Mouse (Mus musculus): Measurements from ENCODE around the gene Apba1. TPM values are rescaled to one million over a fixed set of nuclear protein-coding genes. Genes with fewer than 3 reads are reported as not detected.

Apba1 gene
- 100 to 1,000 TPM; 127 to 143 (median 133) TPM for total RNA-seq (2022)

DNA sequence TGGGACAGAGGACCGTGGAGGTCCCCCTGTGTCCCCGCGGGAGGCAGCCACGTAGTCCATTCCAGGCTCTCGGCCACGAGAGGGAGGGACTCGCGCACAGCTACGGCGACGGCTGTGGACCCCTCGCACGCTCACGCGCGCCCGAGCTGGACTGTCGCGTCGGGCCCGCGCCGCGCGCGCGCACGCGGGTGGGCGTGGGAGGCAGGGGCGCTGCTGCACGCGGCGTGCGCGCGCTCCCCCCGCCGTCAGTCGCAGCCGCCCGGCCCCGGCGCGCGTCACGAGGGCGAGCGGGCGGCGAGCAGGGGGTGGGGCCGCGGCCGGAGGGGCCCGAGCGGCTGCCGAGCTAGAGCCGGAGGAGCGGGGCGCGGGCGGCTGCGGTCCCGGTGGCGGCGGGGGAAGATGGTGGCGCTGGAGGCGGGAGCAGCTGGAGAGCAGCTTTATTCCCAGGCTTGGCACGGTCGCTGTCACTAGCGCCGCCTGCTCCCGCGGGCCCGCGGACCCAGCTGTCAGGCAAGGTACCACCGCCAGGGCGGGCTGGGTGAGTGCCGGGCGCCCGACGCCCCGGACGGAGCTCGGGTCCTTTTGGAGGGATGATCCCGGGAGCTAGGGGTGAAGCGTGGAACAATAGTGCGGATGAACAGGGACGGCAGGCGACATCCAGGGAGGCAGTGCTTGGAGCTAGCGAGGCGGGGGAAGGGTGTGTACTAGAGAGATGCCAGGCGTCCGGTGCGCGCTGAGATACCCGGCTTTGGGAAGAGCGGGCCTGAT, at the start of gene Apba1:
Apba1 (plus strand) TSS at position 334 of the 768 bp plus-strand sequence.
- peak; percentile 65 to 82 for DNase-seq (ENCODE audit: low spot score in 2 of 2)

DNA sequence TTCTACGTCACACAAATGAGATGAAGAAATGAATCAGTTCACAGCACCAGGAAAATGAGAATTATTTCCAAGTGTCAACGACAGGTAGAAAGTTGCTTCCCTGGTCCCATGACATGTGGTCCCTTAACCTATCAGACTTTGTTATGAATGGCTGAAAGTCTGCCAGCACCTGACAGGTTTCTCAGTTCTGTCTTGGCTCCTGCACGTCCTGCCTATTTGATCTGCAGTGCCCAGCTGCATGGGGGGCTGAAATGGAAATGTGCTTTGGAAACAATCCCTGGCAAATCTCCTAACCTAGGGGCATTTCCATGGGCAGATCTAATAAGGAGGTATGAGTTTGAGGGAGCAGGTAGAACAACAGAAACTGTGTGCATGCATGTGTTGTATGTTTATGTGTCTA, 12.2 kb upstream of the Apba1 start:
- no peak for DNase-seq (ENCODE audit: low spot score in 2 of 2)

DNA sequence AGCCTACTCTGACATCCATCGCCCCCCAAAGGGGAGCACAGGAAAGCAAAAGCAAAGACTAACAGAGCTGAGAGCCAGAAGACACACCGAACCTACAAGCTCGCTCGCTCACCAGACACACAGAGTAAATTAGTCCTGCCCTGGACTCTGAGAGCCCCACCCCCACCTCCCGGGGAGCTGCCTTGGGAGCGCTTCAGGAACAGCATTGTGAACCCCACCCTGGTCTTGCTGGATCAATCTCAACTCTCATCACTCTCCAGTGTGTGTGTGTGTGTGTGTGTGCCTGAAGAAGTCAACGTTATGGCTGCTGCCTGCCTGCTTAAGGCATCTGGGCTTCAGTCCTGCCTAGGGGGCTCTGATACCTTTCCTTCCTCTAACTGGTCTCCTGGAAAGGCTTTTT, 1.7 kb upstream of the Apba1 start:
- DNase-seq (ENCODE audit: low spot score in 2 of 2), result no peak

DNA sequence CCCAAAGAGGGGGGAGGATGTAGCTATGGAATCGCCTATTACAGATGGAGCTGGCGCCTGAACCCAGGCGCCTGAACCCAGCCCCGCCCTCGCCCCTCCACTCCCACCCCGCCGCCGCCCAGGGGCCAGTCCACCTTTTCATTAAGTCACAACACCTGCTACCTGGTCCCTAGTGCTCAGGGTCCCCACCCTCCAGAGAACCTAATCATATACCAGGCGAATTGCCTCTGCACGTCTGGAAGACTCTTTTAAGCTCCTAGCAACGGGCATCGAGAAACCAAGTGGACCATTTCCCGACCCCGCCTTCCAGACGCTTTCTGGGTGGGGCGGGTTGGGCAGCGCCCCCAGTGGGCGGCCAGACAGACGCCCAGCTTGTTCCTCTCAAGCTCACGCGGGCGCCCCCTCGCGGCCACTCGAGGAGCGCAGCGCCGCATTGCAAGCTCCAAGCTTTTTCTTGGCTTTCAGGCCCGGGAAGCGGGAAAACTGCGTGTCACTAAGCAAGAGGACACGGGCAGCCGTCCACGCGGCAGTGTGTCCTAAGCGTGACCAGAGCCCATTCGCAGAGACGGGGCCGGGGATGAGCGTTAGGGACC, 630 bp upstream of the Apba1 start:
- DNase-seq (ENCODE audit: low spot score in 2 of 2), result peak; percentile 92 to 97

DNA sequence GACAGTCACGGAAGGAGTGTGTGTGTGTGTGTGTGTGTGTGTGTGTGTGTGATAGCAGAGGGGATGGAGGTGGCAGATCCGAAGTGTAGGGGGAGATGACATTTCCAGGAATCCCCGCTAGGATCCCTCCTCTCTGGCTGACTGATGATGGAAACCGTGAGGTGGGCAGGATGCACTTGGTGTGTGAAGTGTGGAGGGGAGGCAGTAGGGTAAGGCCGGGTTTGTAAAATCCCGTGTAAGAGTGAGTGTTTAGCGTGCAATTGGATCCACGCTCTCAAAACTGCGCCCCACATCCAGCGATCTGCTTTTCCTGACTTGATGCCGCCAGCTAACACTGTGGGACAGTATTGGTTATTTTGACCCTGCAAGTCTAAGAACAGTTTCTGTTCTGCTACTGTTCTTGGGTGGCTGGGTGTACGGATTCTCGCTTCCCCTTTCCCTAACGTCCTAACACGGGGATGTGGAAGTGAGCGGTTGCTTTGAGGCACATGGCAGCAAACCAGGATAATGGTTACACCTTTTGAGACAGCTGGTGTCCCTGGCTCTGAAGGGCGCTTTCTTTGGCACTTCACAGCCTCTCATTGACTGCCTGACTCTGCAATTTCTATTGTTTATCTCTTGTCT, 747 bp downstream of the Apba1 start:
- DNase-seq (ENCODE audit: low spot score in 2 of 2), result peak; percentile 36 to 71

DNA sequence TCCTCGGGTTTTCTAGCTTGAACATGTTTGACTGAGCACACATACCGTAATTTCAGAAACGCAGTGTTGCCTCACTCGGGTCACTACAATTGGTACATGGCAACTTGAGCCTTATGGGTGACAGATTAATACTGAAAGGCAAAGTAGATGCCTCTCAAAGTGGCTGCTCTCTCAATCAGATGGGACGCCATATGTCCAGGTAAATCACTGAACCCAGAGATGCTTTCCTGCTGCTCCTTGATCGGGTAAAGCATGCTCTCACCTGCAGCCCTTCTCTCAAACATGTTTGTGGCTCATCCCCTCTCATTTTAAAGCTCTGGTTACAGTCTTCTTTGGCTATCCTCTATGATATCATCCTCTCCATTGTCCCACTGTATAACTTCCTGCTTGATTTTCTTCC, 4.7 kb downstream of the Apba1 start:
- DNase-seq (ENCODE audit: low spot score in 2 of 2), result no peak

DNA sequence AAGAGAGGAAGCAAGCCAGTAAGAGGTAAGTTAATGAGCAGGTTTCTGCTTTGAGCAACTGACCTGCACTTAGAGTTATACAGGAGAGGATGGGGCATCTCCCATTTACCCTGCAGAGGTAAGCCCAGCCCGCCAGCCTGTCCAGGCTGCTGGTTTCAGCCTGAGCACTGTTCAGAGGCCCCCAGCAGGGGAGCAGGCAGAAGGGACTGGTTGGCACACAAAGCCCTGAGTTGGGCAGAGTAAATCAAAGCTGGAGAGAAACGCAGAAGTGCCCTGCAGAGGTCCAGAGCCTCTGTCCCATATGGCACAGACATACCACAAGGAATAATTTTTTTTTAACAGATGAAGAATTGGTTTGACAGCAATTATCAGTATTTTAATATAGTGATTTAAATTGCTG, 5.4 kb downstream of the Apba1 start:
- no peak for DNase-seq (ENCODE audit: low spot score in 2 of 2)

DNA sequence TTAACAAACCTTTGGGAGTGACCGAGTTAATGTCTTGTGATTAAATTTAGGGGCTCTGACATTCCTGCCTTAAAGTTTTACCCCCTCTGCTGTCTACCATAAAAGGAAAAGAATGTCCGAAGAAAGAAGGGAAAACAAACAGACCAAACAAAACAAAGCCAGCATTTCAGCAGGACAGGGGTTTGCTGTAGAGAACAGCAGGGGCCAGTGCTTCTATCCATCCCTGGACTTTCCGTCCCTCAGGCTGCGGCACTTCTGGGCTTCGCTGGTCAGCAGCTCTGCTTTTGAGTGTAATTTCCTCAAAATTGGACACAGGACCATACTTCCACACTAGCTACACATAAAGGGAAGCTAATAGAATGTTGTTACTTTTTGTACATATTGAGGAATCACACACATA, 10.2 kb downstream of the Apba1 start:
- no peak for DNase-seq (ENCODE audit: low spot score in 2 of 2)

DNA sequence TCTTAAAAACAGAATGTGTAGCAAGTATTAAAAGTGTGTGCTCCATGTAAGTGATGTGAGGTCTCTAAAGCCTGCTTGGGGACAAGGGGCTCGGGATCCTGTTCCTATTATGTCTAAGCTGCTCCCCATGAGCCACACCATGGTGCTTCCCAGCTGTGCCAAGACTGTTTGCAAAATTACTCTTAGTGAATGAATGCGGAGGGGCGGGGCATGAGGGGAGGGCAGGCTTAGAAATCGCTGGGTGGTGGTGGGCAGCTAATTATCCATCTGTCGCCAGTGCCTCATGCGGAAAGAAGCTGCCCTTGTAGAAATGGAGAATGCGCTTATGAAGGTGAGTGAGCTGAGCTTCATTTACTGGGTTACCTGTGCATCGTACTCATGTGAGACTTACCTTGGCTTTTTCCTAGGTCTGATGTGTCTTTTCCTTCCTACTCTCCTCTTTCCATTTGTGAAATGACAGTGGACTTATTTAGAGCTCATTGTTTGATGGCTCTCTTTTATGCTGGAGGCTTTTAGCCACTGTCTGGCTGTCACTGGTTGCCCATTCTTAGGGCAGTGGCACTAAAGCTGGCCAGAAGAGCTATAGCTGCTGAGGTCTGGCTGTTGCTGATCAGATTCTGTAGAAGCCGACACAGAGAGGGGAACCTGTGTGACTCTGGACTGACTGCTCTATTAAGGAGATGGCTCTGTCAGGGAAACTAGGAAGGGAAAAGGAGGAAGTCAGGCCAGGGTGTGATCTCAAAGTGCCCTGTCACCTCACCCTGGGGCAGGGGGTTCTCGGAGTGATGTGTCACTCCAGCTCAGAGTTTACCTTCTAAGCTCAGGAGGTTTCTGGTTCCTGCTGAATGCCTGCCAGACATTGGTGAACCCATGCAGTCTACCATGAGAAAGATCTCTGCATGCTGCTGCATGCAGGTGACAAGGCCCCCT, 12.1 kb downstream of the Apba1 start:
- no peak for DNase-seq (ENCODE audit: low spot score in 2 of 2)

DNA sequence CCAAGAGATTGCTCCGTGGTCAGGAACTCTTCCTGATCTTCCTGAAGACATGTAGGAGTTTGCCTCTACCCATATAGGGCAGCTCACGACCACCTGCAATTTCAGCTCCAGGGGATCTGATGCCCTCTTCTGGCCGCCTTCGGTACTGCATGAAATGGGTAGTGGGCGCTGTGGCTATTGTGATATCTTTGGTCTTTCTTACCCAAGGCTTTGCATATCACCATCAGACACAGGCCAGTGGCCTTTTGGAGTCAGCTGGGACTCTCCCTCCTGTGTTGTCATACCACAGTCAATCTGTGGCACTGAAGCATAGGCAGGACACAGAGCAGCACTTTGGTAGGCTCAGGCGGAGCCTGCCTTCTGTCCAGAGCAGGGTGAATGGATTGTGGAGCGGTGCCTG, 13.3 kb downstream of the Apba1 start:
- no peak for DNase-seq (ENCODE audit: low spot score in 2 of 2)

DNA sequence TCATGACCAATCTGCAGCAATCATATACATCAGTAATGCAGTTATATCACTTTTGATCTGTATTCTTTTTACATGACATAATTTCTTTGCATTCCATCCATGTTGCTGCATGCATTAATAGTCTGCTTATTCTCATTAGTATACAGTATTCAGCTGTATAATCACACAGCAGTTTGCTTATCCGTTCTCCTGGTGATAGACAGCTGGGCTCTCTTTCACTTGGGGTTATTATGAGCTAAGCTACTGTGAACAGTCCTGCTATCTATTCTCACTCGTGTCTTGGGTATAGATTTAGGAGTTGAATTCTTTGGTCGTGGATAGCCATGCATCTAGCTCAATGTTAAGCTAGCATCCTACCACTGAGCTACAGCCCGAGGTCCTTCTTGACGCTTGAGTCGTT, 16.7 kb downstream of the Apba1 start:
- DNase-seq (ENCODE audit: low spot score in 2 of 2), result no peak

DNA sequence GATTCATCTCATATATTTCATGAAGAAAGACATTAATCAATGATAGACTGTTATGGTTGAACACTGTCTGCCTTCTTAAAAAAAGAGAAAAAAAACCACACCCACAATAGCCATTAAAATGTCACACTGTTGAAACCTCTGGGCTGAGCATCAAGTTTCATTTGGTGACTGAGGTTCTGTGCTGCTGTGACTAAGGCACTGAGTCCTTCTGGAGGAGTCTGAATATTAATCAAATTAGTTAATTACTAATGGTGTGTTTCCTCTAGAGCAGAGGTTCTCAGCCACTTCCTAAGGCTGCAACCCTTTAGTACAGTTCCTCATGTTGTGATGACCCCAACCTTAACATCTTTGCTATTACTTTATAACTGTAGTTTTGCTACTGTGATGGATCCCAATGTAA, 20.4 kb downstream of the Apba1 start:
- DNase-seq (ENCODE audit: low spot score in 2 of 2), result no peak

DNA sequence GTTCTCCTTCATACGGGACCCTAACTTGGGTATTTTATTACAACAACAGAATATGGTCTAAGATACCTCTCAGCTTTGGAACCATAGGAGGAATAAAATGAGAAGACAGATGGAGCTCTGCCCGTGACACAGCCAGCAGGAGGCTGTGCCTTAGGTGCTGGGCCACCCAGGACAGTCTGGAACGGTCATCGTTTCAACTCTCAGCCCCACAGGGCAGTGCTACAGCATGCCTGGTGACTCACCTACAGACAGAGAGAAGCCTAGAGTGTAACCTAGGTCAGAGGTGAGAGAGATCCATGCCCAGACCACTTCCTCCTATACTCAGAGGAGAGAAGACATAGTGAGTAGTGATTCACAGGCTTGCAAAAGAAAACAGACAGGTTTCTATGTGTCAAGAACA, 21.4 kb downstream of the Apba1 start:
- no peak for DNase-seq (ENCODE audit: low spot score in 2 of 2)

DNA sequence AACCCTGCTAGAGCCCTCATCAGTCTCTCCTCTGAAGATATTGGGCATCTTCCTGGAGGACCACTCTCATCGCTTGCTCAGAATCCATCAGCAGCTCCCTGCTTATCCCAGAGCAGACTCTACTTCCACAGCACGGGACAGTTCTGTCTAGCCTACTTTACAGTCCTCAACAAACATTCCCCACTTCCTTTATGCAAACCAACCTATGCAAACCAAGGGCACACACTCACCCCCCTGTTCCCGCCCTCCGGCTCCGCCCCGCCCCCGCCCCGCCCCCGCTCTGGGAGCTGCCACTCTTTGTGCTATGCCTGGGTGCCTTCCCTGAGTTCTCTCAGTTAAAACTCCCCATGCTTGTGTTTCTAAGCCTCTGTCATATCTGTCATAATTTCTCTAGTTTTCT, 23.3 kb downstream of the Apba1 start:
- DNase-seq (ENCODE audit: low spot score in 2 of 2), result no peak

DNA sequence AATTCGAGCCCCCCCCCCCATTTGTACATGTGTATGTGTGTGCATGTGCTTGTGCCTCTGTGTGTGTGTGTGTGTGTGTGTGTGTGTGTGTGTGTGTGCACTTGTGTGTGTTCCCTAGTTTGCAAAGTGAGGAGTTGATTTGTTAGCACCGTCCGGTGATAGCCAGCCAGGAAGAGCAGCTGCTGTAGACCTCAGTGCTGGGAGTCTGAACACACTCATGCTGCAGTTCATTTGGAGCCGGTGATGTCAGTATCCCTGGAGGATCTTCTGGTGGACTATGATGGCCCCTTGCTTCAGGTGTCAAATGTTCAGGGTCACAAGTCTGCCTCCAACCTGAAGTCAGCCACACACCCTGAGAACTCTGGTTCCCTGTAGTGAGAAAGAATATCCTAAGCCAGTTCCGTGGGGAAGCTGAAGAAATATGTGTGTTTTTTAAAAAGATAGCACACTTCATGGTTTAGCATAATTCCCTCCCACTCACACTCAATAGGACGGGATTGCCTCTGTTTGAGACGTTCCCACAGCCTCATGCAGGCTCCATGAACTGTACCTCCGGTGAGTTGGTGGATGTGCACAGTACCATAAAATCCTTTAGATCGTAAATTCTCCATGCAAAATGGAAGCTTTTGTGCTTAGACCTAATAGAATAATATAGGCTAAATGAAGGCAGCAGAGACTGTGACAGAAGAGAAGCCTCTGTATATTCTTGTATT, 29.9 kb downstream of the Apba1 start:
- DNase-seq (ENCODE audit: low spot score in 2 of 2), result no peak

DNA sequence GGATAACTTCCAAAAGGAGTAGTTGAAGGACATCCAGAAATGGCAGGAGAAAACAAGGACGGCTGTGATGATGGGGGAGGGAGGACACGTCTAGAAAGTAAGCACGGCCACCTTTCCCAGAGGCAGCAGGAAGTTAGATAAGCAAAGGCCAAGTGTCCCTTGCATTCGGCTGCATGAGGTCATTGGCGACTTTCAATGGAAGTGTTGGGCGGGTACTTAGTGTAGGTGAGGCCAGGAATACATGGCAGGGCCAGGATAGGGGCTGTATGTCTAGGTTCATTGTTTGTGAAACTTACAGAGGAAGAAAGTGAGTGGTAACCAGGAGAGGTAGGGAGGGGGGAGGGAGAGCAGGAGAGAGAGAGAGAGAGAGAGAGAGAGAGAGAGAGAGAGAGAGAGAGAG, 33.0 kb downstream of the Apba1 start:
- no peak for DNase-seq (ENCODE audit: low spot score in 2 of 2)

DNA sequence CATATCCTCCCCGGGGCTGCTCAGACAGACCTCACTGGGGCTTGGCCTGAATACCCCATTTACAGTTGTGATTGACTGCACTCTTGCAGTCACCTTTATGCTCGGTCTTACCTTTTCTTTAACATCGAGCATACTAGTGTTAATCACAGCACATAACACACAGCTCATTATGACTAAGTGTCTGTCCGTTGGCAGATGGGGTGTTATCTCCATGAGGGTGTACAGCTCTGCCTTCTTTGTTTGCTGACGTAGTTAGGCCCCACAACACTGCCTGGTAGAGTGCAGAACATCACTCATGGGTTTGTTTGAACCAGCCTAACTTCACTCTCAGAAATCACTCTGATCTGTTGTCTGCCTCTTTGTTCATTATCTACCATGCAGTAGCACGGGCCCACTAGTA, 33.9 kb downstream of the Apba1 start:
- no peak for DNase-seq (ENCODE audit: low spot score in 2 of 2)

DNA sequence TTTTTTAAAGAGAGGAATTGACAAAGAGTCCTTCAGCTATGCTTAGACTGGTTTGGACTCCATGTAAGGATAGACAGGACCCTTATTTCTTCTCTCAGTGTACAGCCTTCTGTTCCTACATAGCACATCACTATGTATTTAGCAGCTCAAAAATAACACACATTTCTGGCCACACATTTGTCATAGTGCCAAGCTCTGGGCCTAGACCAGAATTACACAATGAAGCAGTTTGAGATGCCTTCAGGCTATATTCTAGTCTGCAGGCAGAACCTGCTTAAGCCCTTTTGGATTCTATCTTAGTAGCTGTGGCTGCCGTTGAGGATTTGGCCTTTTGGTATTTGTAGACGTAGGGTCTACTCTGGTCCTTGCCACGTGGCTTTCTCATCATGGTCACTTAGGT, 35.8 kb downstream of the Apba1 start:
- DNase-seq (ENCODE audit: low spot score in 2 of 2), result peak in 1 of 2 experiments; percentile 42

DNA sequence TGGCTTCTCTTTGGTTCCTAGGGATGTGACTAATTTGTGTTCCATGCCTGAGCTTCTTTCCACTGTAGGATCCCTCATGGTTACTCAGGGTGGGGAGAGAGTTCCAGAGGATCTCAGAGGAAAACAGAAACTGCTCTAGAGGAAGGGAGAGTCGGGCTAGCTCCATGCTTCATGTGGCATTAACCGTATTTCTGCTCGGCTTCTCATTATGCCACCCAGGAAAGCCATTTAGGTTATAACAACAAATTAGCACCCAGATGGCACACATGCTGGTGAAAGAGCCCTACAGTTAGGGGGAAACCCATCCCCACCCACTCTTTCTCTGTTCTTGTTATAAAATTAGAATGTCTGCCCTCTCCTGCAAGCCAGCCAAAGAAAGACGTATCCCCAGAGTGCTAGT, 36.5 kb downstream of the Apba1 start:
- peak in 1 of 2 experiments; percentile 28 for DNase-seq (ENCODE audit: low spot score in 2 of 2)

DNA sequence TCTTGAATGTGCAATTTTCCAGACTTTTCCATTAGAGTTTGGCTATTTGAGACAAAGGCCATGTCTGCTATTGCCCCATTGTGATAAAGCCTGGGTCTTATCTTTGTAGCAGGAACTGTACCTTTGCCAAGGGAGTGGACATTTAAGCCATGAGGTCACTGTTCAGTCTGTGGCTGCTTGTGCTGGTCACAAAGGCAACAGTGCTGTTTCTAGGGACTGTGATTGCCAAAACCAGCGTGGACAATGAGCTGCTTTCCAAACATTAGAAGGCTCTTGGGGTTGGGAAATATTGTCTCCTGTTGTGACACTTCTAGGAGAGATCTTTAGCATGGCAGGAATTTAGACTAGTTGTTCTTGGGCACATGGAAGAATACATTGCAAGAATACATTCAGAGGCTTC, 42.5 kb downstream of the Apba1 start:
- DNase-seq (ENCODE audit: low spot score in 2 of 2), result no peak

DNA sequence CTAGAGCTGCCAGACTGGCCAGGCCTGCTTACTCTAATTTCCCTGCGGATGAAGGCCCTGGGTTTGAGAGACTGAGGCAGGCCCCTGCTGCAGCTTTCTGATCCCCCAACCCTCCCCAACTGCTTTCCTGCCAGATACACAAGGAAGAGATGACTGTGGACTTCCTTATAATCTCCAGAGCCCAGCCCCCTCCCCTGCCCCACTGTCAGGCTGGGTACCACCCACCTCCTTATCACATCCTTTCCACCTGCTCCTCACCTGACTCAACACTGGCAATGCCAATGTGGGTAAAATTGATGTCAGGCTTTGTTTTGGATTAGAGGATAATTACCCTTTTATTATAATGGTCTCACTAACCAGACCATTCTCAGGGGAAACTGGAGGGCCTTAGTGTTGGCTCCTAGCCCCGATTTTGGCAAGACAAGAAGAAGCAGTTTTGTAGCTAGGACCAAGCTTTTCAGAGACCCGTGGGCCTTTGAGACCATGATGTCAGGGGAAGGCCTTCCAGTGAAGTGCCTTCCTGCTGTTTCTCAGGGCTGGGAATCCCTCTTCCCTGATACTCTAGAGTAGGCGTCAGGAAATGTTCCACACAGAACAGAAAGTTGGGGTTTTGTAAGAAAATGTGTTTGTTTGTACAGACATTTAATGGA, 44.7 kb downstream of the Apba1 start:
- no peak for DNase-seq (ENCODE audit: low spot score in 2 of 2)

All from left cerebral cortex, adult 8-10 months (tissue).